Mouse (Mus musculus) embryonic facial prominence, embryonic 15.5 days (tissue): ENCODE results near the gene Chrm5. TPM values are rescaled to one million over a fixed set of nuclear protein-coding genes. Genes with fewer than 3 reads are reported as not detected.
"Not testable (repeated sequence)": the region's sequence is repeated elsewhere in the genome, so short reads cannot be mapped to it uniquely, and the experiment has no call there.

Experiments
- ATAC-seq: fragments of 200-750 bp; cut with Nextera tagmentation; 2 replicates; pipeline ENCODE4 v1.8.0; 2017; ENCODE audit warnings: low read depth, moderate TSS enrichment; ENCODE audit not compliant: insufficient number of reproducible peaks, low FRiP score, low TSS enrichment
- H3K27ac ChIP-seq: fragments of 300-500 bp; sonication (generic); replicated peaks from 2 replicates; pipeline ENCODE4 v1.5.1; 2015; ENCODE audit warnings: mild to moderate bottlenecking, inconsistent platforms
- H3K27me3 ChIP-seq: fragments of 300-500 bp; sonication (generic); 2 replicates; pipeline ENCODE4 v1.6.1; 2015; ENCODE audit warnings: inconsistent platforms
- H3K36me3 ChIP-seq: fragments of 300-500 bp; sonication (generic); 2 replicates; pipeline ENCODE4 v1.6.1; 2015; ENCODE audit warnings: mild to moderate bottlenecking, inconsistent platforms
- H3K4me1 ChIP-seq: fragments of 300-500 bp; sonication (generic); 2 replicates; pipeline ENCODE4 v1.6.1; 2015; ENCODE audit warnings: inconsistent platforms
- H3K4me2 ChIP-seq: fragments of 300-500 bp; sonication (generic); replicated peaks from 2 replicates; pipeline ENCODE4 v1.6.1; 2015; ENCODE audit warnings: mild to moderate bottlenecking, inconsistent platforms
- H3K4me3 ChIP-seq: fragments of 300-500 bp; sonication (generic); replicated peaks from 2 replicates; pipeline ENCODE4 v1.5.1; 2015; ENCODE audit warnings: mild to moderate bottlenecking, inconsistent platforms
- H3K9ac ChIP-seq: fragments of 300-500 bp; sonication (generic); 2 replicates; pipeline ENCODE4 v1.6.1; 2015; ENCODE audit warnings: inconsistent platforms
- H3K9me3 ChIP-seq: fragments of 300-500 bp; sonication (generic); replicated peaks from 2 replicates; pipeline ENCODE4 v1.6.1; 2016; ENCODE audit warnings: inconsistent platforms
- WGBS: fragments of 180-500 bp; shearing (Covaris S2); methylation state at CpG from one replicate; pipeline ENCODE4 v1.1.7; 2015; 5-methylcytosine and 5-hydroxymethylcytosine counted together
- polyA plus RNA-seq: library from polyadenylated mRNA; unstranded; fragments of >200 nt; fragmentation: Nextera tagmentation; extraction: Ambion mirVana; gene quantifications from 2 replicates; pipeline ENCODE4 v1.2.1, GENCODE M21; 2015

Gene Chrm5
- polyA plus RNA-seq, 1 experiment from 2014 or later = not detected

DNA sequence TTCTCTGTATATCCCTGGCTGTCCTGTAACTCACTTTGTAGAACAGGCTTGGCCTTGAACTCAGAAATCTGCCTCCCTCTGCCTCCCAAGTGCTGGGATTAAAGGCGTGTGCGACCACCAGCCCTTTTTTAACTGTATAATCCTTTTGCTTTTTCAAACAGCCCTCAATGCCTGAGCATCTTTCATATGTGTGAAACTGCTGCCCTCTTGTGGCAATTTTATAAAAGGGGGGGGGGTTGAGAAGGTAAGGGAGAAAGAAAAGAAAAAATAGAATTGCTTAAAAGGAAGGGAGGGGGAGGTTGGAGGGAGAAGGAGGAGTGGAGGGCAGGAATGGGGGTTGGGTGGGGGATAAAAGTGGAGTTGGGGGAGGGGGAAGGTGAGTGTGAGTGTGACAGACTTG is 995 bp upstream of the Chrm5 start:
- no peaks in the 10 kb centered on the region for H3K27me3 ChIP-seq
- H3K36me3 ChIP-seq = no peaks in the 10 kb centered on the region
- no peak overlapping the region for H3K9ac ChIP-seq
- no peak overlapping the region for H3K4me2 ChIP-seq
- H3K9me3 ChIP-seq = no peaks in the 10 kb centered on the region
- H3K4me3 ChIP-seq = no peak overlapping the region
- WGBS = 2% methylated on average over 2 of the region's 2 CpGs
- no peak for ATAC-seq
- no peak overlapping the region for H3K27ac ChIP-seq
- H3K4me1 ChIP-seq = no peaks in the 10 kb centered on the region

DNA sequence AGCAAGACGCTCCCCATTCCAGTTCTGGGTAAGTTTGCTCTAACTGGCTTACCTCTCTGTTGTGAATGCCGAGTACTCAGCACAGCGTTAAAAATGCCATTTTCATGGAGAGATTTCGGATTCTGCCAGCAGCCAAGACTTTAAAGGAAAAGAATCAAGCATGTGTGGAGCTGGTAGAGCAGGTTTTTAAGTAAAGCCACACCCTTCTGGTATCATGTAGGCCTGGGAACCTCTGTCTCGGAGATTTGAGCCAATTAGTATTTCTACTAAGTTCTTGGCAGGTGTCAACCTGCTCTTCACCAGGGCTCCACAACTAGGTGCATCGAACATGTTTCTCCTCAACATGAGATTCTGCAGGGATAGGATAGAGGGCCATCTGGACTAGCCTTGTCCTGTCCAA is 4.0 kb downstream of the Chrm5 start:
- H3K9ac ChIP-seq = no peak overlapping the region
- H3K4me3 ChIP-seq = no peak overlapping the region
- peak overlapping the region; percentile 39 for H3K27ac ChIP-seq
- no peak overlapping the region for H3K4me2 ChIP-seq
- H3K4me1 ChIP-seq = no peaks in the 10 kb centered on the region
- ATAC-seq = no peak
- H3K36me3 ChIP-seq = no peaks in the 10 kb centered on the region
- 59% methylated on average over 6 of the region's 6 CpGs for WGBS
- no peaks in the 10 kb centered on the region for H3K9me3 ChIP-seq
- no peaks in the 10 kb centered on the region for H3K27me3 ChIP-seq

GRCm38 (mm10) chr2:112474997-112475724 is 5.4 kb downstream of the Chrm5 start:
- Histone ChIP-seq H3K27me3 (no peaks in the 10 kb centered on the region), H3K9me3 (no peaks in the 10 kb centered on the region), H3K9ac (no peak overlapping the region), H3K4me3 (no peak overlapping the region), H3K36me3 (no peaks in the 10 kb centered on the region), H3K4me2 (no peak overlapping the region), H3K4me1 (no peaks in the 10 kb centered on the region), H3K27ac (no peak overlapping the region; the same call in 1 of the 2 replicates)
- WGBS = 58% methylated on average over 5 of the region's 5 CpGs
- no peak for ATAC-seq

- H3K36me3 ChIP-seq = peaks cover 22% of the 10 kb centered on the region
- H3K4me1 ChIP-seq = no peaks in the 10 kb centered on the region
- H3K4me3 ChIP-seq = no peak overlapping the region
- no peak for ATAC-seq
- no peak overlapping the region for H3K27ac ChIP-seq
- no peaks in the 10 kb centered on the region for H3K9me3 ChIP-seq
- H3K4me2 ChIP-seq = no peak overlapping the region
- 84% methylated on average over 2 of the region's 2 CpGs for WGBS
- H3K27me3 ChIP-seq = no peaks in the 10 kb centered on the region
- no peak overlapping the region for H3K9ac ChIP-seq
These were observed 8.5 kb downstream of the Chrm5 start for GRCm38 (mm10) chr2:112472076-112472475.

- no peak overlapping the region for H3K27ac ChIP-seq
- H3K36me3 ChIP-seq = peaks cover 30% of the 10 kb centered on the region
- no peaks in the 10 kb centered on the region for H3K4me1 ChIP-seq
- no peak overlapping the region for H3K4me2 ChIP-seq
- no peak overlapping the region for H3K4me3 ChIP-seq
- no peak for ATAC-seq
- H3K9me3 ChIP-seq = no peaks in the 10 kb centered on the region
- no peak overlapping the region for H3K9ac ChIP-seq
- 71% methylated on average over 5 of the region's 5 CpGs for WGBS
- H3K27me3 ChIP-seq = no peaks in the 10 kb centered on the region
These were observed 9.6 kb downstream of the Chrm5 start for GRCm38 (mm10) chr2:112470961-112471381.

DNA sequence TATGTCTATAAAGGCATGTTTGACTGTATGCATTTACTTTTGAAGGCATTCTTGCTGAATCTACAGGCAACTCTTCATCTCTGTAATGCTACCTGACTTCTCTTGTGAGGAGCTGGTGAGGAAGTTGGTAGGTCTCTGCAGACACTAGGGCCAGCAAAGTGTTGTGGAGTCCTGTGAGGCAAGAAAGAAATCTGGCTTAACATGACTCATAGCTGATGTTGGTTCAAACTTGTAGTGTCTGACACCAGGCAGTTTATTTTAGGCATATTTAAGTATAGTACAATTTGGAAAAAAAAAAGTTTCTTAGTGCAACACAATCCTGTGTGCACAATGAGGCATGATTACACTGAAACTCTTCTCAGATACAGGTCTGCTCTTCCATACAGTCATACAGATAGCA is 11.0 kb downstream of the Chrm5 start:
- Histone ChIP-seq H3K27ac (no peak overlapping the region), H3K36me3 (peaks cover 40% of the 10 kb centered on the region), H3K4me2 (no peak overlapping the region), H3K27me3 (no peaks in the 10 kb centered on the region), H3K9me3 (no peaks in the 10 kb centered on the region), H3K4me1 (no peaks in the 10 kb centered on the region), H3K4me3 (no peak overlapping the region), H3K9ac (no peak overlapping the region)
- ATAC-seq = no peak

GRCm38 (mm10) chr2:112460557-112460956 is 20.0 kb downstream of the Chrm5 start:
- Histone ChIP-seq H3K4me3 (no peak overlapping the region), H3K9ac (no peak overlapping the region), H3K36me3 (peaks cover 29% of the 10 kb centered on the region), H3K4me2 (no peak overlapping the region), H3K9me3 (no peaks in the 10 kb centered on the region), H3K4me1 (0 out of 2 replicates have a peak, but pooled peaks cover 4% of the 10 kb centered on the region), H3K27me3 (no peaks in the 10 kb centered on the region), H3K27ac (no peak overlapping the region)
- WGBS = 96% methylated on average over 3 of the region's 3 CpGs
- ATAC-seq = no peak

GRCm38 (mm10) chr2:112454862-112455564 is 25.6 kb downstream of the Chrm5 start, which contains the start of gene Emc7:
Gene Emc7, plus strand, starts transcription at chr2:112454997.
- Histone ChIP-seq H3K27ac (peak within 1 kb of the TSS; percentile 78), H3K27me3 (no peaks in the 10 kb centered on the region), H3K4me2 (peak within 1 kb of the TSS; percentile 69), H3K9ac (peak within 1 kb of the TSS; percentile 84), H3K4me1 (0 out of 2 replicates have a peak, but pooled peaks cover 6% of the 10 kb centered on the region), H3K36me3 (peaks cover 2% of the 10 kb centered on the region), H3K4me3 (peak within 1 kb of the TSS; percentile 89), H3K9me3 (no peaks in the 10 kb centered on the region)
- peak; percentile 95 for ATAC-seq
- WGBS = under 1% methylated on average over 49 of the region's 49 CpGs

DNA sequence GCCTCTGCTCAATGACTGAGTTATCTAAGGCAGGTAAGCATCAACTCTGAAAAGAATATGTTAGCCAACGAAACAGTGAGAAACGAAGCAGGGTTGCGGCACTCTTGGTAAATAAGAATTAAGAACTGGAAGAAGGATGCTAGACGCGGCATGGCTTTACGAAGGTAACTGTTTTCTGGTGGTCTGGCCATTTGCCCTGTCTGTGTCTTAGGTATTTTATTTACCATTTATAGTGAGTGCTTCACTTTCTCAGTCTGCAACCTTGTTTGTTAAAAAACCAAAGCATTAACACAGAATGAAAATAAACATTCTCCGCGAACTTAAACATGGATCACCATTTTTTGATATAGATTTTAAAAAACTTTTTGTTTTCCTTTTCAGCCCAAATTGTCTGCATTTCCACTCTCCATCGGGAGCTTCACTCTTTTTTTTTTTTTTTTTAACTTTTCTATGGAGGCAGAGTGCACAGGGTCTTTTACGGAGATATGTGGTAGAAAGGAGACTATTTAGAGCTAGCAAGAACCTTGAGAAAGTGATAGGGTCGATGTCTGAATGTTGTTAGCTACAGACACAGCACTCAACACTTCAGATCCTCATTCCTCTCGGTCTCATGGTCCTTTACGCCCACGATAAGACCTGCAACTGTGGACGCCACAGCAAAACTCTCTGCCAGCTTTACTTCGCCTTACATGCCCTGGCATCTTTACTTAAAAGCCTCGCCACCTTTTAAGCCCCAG is 26.3 kb downstream of the Chrm5 start:
- Histone ChIP-seq H3K27ac (peak overlapping the region; percentile 67; the same call in 1 of the 2 replicates), H3K36me3 (no peaks in the 10 kb centered on the region), H3K4me3 (peak overlapping the region; percentile 89), H3K9ac (peak overlapping the region; percentile 84), H3K27me3 (no peaks in the 10 kb centered on the region), H3K9me3 (no peaks in the 10 kb centered on the region), H3K4me2 (peak overlapping the region; percentile 69), H3K4me1 (0 out of 2 replicates have a peak, but pooled peaks cover 6% of the 10 kb centered on the region)
- WGBS = 29% methylated on average over 17 of the region's 17 CpGs
- ATAC-seq = peak; percentile 39; the same call in 1 of the 2 replicates

DNA sequence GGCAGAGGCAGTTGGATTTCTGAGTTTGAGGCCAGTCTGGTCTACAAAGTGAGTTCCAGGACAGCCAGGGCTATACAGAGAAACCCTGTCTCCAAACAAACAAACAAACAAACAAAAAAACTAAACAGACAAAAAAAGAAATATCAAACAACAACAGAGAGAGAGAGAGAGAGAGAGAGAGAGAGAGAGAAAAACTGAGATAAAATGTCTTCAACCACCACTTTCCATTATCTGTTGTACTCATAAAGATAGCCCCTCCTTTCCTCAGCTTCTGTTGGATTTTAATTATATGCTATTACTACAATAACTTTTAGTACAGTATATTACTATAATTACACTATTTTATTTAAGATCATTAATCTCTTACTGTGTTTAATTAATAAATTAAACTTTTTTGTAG is 28.1 kb downstream of the Chrm5 start:
- not testable (repeated sequence) for H3K27ac ChIP-seq, H3K27me3 ChIP-seq, H3K4me3 ChIP-seq, H3K9me3 ChIP-seq, ATAC-seq, H3K9ac ChIP-seq, H3K36me3 ChIP-seq, H3K4me1 ChIP-seq, H3K4me2 ChIP-seq

DNA sequence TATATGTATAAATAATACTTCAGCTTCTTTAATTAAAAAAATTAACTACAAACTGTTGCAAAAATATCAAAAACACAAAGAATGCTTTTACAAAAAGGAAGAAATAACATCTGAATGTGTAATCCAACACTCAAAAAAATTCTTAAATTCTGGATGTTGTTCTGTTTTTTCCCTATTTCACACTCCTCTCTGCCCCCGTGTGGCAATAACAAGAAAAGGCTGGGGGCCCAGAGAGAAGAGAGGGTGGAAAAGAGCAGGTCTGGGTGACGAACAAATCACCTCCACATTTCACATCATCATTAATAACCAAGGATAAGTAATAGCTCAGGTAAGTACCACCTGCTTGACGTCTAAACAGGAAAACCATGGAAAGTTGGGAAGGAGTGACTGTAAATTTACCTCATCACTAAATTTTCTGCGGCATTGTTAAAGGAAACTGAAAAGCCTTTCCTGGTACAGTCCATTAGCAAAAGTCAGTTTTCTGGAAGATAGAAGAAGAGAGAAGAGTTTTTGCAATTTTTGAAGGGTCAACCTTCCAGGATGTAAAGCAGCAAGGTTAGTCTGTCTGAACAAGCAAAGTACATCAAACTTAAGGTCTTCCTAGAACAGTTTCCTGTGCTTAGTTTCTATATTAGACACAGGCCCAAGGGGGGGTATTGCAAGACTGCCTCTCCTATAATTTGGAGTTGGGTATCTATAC is 30.8 kb downstream of the Chrm5 start:
- Histone ChIP-seq H3K9ac (no peak overlapping the region), H3K36me3 (no peaks in the 10 kb centered on the region), H3K4me3 (no peak overlapping the region), H3K27me3 (no peaks in the 10 kb centered on the region), H3K4me2 (no peak overlapping the region), H3K27ac (no peak overlapping the region), H3K9me3 (no peaks in the 10 kb centered on the region), H3K4me1 (no peaks in the 10 kb centered on the region)
- 29% methylated on average over 4 of the region's 4 CpGs for WGBS
- ATAC-seq = no peak
